Mouse (Mus musculus): ENCODE results near the gene Arhgap30. TPM values are rescaled to one million over a fixed set of nuclear protein-coding genes. Genes with fewer than 3 reads are reported as not detected.

The Arhgap30 gene
- polyA plus RNA-seq, 1 experiment from 2014 or later: 0.83 TPM

DNA sequence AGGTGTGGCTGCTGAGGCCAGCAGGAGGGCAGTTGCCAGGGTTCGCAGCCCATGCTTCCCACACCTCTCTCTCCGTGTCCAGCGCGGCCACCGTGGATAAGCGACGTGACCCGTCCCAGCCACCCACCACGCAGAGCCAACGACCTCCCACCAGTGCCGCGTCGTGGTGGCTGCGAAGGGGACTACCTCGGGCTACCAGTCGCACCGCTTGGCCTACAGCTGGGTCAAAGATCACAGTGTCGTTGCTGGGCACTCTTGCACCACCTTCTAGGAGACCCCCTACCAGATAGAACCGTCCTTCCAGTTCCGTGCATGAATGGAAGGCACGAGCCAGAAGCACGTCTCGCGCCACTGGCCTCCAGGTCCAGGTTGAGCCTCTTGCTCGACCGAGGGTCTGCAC, 28.5 kb upstream of the Arhgap30 start:
- Histone ChIP-seq H3K27ac (peak overlapping the region; percentile 66), H3K27me3 (no peaks in the 10 kb centered on the region), H3K4me1 (peaks cover 12% of the 10 kb centered on the region; the same call in 1 of the 2 replicates), H3K9ac (peak overlapping the region; percentile 65), H3K36me3 (peaks cover 8% of the 10 kb centered on the region), H3K4me3 (peak overlapping the region; percentile 45), H3K9me3 (replicated peaks) (peaks cover 3% of the 10 kb centered on the region), H3K4me2 (replicated peaks) (peak overlapping the region; percentile 84)
- WGBS: 3% methylated on average over 26 of the region's 26 CpGs
- ATAC-seq (ENCODE audit: low FRiP score): no peak; the same call in 1 of the 2 replicates

DNA sequence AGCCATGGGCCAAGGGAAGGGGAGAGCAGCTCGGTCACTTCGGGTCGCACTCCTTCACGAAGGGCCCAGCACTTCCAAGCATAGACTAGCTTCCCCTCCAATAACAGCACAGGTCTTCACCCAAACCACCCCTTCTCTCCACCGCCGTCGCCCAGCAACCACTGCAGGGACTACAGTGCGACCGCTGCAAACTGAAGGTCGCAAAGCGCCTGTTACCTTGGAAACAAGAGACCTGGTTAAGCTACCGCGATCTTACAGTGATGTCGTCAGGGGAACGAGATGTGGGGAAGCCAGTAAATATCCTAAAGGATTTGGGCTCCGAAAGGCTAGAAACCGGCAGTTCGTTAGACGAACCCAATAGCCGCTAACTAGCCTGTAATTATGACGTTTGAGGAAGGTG, 28.1 kb upstream of the Arhgap30 start, which contains the start of gene Klhdc9:
Gene Klhdc9, minus strand, starts transcription at position 143 of the 400 bp plus-strand sequence.
- Histone ChIP-seq H3K9ac (peak within 1 kb of the TSS; percentile 65), H3K4me3 (peak within 1 kb of the TSS; percentile 45), H3K27me3 (no peaks in the 10 kb centered on the region), H3K9me3 (replicated peaks) (peaks cover 3% of the 10 kb centered on the region), H3K27ac (peak within 1 kb of the TSS; percentile 66), H3K36me3 (peaks cover 8% of the 10 kb centered on the region), H3K4me1 (peaks cover 12% of the 10 kb centered on the region; the same call in 1 of the 2 replicates), H3K4me2 (replicated peaks) (peak within 1 kb of the TSS; percentile 84)
- under 1% methylated on average over 21 of the region's 21 CpGs for WGBS
- peak; percentile 95 for ATAC-seq (ENCODE audit: low FRiP score)

DNA sequence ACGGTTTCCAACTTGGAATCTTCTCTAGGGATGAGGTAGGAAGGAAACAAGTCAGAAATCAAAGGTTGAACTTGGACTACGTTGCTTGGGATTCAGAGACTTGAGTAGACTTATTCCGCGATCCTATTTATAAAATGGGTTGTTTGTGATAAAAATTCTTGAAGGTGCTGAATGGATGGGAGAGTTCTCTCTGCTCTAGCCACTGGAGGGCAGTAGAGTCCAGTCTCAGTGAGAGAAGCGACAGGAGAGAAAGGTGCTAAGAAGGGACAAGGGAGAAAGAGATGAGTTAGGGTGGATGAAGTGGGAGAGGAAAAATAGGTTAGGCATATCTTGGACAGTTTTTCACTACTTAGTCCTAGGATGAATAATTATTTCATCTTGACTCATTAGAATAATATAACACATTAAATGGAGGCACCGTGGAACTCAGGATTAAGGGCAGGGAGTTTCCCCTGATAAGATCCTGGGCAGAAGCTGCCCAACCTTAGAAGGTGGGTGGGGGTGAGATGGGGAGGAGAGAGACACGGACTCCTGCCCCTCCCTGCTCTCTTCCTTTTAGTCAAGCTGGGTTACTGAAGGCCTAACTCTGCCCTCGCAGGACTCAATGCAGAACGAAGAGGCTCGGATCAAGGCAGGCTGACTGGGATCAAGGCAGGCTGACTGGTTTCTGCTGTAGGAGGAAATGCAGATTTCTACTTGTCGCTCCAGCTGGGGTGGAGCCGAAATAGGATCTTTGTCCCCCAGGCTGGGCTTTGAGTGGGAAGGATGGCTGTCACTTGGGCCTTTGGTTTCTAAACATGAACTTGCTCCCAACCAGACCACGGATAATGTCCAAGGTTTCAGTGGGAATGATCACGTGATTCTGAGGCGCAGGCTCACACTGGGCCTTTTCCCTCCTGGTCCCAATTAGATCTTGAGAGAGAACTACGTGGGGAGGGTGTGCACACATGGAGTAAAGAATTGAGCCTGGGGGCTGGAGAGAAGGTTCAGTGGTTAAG, 27.3 kb upstream of the Arhgap30 start:
- no peaks in the 10 kb centered on the region for H3K27me3 ChIP-seq
- 37% methylated on average over 16 of the region's 16 CpGs for WGBS
- H3K27ac ChIP-seq: peak overlapping the region; percentile 66
- H3K9me3 ChIP-seq (replicated peaks): peaks cover 3% of the 10 kb centered on the region
- H3K36me3 ChIP-seq: peaks cover 8% of the 10 kb centered on the region
- peak overlapping the region; percentile 84 for H3K4me2 ChIP-seq (replicated peaks)
- H3K9ac ChIP-seq: peak overlapping the region; percentile 65
- peaks cover 12% of the 10 kb centered on the region; the same call in 1 of the 2 replicates for H3K4me1 ChIP-seq
- peak overlapping the region; percentile 45 for H3K4me3 ChIP-seq
- peak; percentile 81 for ATAC-seq (ENCODE audit: low FRiP score)

DNA sequence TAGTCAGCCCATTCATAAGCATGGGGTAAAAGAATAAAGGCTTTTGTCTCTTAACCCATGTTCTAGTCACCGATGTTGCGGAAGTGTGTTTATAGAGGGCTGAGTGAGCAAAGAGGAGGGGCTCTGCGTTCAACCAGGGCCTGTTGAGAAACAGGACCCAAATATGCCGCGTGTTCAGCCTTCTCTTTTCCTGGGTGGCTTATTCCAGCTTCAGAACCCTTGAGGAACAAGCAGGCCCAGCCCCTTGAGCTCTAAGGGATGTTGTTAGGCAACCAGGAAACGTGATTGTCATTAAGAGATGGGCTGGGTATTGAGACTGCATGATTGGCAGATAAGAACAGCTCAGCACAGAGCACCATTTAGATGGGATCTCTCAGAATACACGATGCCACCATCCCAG, 22.8 kb upstream of the Arhgap30 start:
- Histone ChIP-seq H3K4me2 (replicated peaks) (no peak overlapping the region), H3K27me3 (peaks cover 6% of the 10 kb centered on the region), H3K4me1 (peaks cover 8% of the 10 kb centered on the region), H3K9ac (no peak overlapping the region), H3K9me3 (replicated peaks) (no peaks in the 10 kb centered on the region), H3K4me3 (no peak overlapping the region), H3K27ac (no peak overlapping the region), H3K36me3 (no peaks in the 10 kb centered on the region)
- WGBS: 67% methylated on average over 7 of the region's 7 CpGs
- ATAC-seq (ENCODE audit: low FRiP score): no peak

DNA sequence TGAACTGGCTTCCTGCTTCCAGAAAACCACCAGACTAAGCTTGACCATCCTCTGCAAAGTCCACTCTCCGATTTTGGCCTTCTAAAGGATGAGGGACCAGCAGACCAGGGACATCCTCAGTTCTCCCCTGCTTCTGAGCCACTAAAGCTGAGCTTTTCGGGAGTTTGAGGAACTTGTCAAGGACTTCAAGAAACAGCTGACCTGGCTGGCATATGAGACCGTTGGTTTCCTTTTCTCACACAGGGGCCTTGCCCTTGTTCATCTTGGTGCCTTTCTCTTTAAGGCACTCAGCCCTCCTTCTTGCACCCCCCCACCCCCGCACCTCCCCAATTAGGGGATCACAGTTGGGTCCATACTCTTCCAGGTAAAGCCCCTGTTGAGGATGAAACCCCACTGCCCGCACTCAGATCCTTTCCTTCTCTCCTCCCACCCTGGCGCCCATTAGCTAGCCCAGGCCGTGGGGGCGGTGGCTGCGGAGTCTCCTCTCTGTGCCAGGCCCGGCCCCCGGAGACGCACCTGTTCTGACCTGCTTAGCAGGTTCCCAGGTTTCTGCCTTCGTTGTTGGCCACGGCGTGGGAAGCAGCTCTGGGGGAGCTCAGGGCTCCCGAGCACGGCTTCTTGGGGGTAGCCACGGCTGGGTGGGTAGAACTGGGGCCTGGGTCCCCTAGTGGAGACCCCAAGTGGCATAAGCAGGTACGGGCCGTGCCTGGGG, 18.8 kb upstream of the Arhgap30 start, which contains the start of gene Nectin4:
Gene Nectin4, plus strand, starts transcription at position 255 of the 712 bp plus-strand sequence.
- H3K4me3 ChIP-seq: no peak within 1 kb of the TSS
- H3K4me2 ChIP-seq (replicated peaks): no peak within 1 kb of the TSS
- peaks cover 12% of the 10 kb centered on the region for H3K27me3 ChIP-seq
- no peaks in the 10 kb centered on the region for H3K36me3 ChIP-seq
- H3K4me1 ChIP-seq: peaks cover 5% of the 10 kb centered on the region; the same call in 1 of the 2 replicates
- H3K9me3 ChIP-seq (replicated peaks): no peaks in the 10 kb centered on the region
- no peak; the same call in 1 of the 2 replicates for ATAC-seq (ENCODE audit: low FRiP score)
- H3K27ac ChIP-seq: no peak within 1 kb of the TSS
- H3K9ac ChIP-seq: no peak within 1 kb of the TSS
- WGBS: 46% methylated on average over 20 of the region's 20 CpGs

DNA sequence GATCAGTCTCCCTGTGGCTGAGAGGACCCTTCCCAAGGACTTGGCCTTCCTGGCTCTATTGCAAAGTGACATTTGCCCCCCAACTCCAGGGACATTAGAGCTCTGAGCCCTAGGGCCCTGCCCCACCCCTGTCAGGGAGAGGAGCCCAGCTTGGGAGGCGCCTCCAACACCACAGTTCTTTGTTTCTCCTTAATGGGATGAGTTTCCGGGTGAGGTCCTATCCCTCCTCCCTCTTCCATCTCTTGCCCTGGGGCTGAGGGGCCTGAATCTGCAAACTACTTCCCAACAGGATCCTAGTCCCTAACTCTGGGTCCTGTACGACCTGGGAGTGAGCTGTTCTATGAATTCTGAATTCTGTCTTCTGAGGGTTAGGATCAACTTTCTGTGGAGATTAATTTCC, 15.9 kb upstream of the Arhgap30 start:
- Histone ChIP-seq H3K27ac (no peak overlapping the region), H3K4me1 (0 out of 2 replicates have a peak, but pooled peaks cover 3% of the 10 kb centered on the region), H3K36me3 (no peaks in the 10 kb centered on the region), H3K9ac (no peak overlapping the region), H3K9me3 (replicated peaks) (no peaks in the 10 kb centered on the region), H3K27me3 (peaks cover 12% of the 10 kb centered on the region), H3K4me2 (replicated peaks) (no peak overlapping the region), H3K4me3 (no peak overlapping the region)
- 38% methylated on average over 3 of the region's 3 CpGs for WGBS
- ATAC-seq (ENCODE audit: low FRiP score): no peak

DNA sequence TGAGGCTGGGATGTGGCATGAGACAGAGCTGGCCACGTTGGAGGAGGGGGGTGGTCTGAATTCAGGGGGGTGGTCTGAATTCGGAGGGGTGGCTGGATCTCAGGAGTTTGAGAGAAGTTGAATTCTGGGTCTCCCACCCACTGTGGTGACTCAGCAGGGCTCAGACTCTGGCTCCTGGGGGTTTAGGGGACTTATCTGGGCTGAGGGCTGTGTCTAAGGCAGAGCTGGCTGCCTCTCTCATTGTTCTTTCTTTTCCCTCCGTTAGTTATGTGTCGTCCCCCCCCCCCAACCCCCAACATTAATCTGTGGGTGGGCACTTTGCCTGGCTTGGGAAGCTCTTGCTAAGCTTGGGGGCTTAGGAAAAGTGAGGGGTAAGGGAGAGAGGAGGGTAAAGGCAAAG, 14.8 kb upstream of the Arhgap30 start:
- no peaks in the 10 kb centered on the region for H3K36me3 ChIP-seq
- WGBS: 0% methylated on average over 4 of the region's 4 CpGs
- no peak overlapping the region for H3K4me3 ChIP-seq
- peaks cover 12% of the 10 kb centered on the region for H3K27me3 ChIP-seq
- no peak overlapping the region for H3K4me2 ChIP-seq (replicated peaks)
- no peak for ATAC-seq (ENCODE audit: low FRiP score)
- no peak overlapping the region for H3K27ac ChIP-seq
- H3K9ac ChIP-seq: no peak overlapping the region
- no peaks in the 10 kb centered on the region for H3K9me3 ChIP-seq (replicated peaks)
- H3K4me1 ChIP-seq: 0 out of 2 replicates have a peak, but pooled peaks cover 3% of the 10 kb centered on the region

DNA sequence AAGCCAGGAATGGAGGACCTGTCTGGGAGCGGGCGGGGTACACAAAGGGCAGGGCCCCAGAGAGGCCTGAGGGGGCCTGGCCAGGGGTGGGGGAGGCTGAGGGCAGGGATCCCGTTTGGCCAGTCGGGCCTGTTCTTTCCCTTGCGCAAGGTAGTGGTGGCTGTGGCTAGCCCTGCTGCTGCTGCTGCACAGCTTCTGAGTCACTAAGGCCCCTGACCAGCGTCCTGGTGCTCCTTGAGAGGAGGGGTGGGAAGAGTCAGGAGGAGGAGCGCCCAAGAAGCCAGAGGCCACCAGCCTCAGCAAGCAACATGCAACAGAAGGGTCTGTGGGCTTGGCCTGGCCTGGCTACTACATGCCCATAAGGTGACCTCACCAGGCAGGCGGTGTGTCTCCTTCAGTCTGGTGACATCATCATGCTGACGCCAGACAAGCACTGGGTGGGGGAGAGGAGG, 13.1 kb upstream of the Arhgap30 start:
- Histone ChIP-seq H3K27ac (no peak overlapping the region), H3K9me3 (replicated peaks) (no peaks in the 10 kb centered on the region), H3K4me3 (no peak overlapping the region), H3K36me3 (no peaks in the 10 kb centered on the region), H3K9ac (0 out of 2 replicates have a peak overlapping the region, but pooled peaks have one; percentile 3), H3K4me2 (replicated peaks) (no peak overlapping the region), H3K4me1 (peaks cover 5% of the 10 kb centered on the region; the same call in 1 of the 2 replicates), H3K27me3 (peaks cover 18% of the 10 kb centered on the region)
- 56% methylated on average over 9 of the region's 9 CpGs for WGBS
- ATAC-seq (ENCODE audit: low FRiP score): no peak

DNA sequence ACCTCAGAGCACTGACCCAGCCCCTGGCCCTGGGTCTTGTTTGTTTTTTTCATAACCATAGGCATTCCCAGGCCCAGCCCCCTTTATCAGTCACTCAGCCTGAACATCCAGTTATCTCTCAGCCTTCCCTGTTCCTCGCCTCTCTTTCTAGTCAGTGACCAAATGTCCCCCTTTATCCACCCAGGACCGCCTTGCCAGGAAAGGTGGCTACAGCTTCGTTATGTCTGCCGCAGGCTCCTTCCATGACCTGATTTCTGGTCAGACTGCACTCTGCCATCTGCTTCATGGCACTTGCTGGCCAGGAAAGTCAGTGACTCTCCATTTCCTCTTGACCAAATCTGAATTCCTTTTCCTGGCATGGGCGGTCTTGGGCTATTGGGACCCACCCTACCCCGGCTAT, 10.5 kb upstream of the Arhgap30 start:
- H3K4me1 ChIP-seq: peaks cover 5% of the 10 kb centered on the region; the same call in 1 of the 2 replicates
- no peak overlapping the region for H3K4me3 ChIP-seq
- 95% methylated on average over 6 of the region's 6 CpGs for WGBS
- H3K4me2 ChIP-seq (replicated peaks): no peak overlapping the region
- no peak for ATAC-seq (ENCODE audit: low FRiP score)
- no peak overlapping the region for H3K27ac ChIP-seq
- no peaks in the 10 kb centered on the region for H3K9me3 ChIP-seq (replicated peaks)
- no peak overlapping the region for H3K9ac ChIP-seq
- H3K27me3 ChIP-seq: peaks cover 23% of the 10 kb centered on the region
- H3K36me3 ChIP-seq: no peaks in the 10 kb centered on the region

DNA sequence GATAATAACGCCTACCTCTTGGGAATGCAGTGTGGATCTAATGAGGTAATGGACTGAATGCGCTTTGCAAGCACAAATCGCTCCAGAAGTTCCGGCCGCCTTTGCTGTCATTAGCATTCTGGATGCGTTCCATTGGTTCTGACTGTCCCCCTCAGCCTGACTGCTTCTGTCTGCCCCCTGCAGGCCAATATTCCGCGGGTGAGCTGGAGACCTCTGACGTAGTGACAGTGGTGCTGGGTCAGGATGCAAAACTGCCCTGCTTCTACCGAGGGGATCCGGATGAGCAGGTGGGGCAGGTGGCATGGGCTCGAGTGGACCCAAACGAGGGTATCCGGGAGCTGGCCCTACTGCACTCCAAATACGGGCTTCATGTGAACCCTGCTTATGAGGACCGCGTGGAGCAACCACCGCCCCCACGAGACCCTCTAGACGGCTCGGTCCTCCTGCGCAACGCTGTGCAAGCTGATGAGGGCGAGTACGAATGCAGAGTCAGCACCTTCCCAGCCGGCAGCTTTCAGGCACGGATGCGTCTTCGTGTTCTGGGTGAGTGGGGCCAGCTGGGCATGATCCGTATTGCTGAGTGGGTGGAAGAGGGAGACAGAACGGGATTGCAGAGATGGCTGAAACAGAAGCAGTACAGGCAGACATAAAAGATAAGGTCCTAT, 8.7 kb upstream of the Arhgap30 start:
- no peak overlapping the region for H3K27ac ChIP-seq
- WGBS: 3% methylated on average over 31 of the region's 31 CpGs
- H3K27me3 ChIP-seq: peaks cover 26% of the 10 kb centered on the region
- H3K4me2 ChIP-seq (replicated peaks): peak overlapping the region; percentile 52
- H3K4me1 ChIP-seq: peaks cover 2% of the 10 kb centered on the region; the same call in 1 of the 2 replicates
- H3K4me3 ChIP-seq: peak overlapping the region; percentile 27
- no peaks in the 10 kb centered on the region for H3K9me3 ChIP-seq (replicated peaks)
- H3K9ac ChIP-seq: no peak overlapping the region
- no peaks in the 10 kb centered on the region for H3K36me3 ChIP-seq
- peak; percentile 82 for ATAC-seq (ENCODE audit: low FRiP score)

DNA sequence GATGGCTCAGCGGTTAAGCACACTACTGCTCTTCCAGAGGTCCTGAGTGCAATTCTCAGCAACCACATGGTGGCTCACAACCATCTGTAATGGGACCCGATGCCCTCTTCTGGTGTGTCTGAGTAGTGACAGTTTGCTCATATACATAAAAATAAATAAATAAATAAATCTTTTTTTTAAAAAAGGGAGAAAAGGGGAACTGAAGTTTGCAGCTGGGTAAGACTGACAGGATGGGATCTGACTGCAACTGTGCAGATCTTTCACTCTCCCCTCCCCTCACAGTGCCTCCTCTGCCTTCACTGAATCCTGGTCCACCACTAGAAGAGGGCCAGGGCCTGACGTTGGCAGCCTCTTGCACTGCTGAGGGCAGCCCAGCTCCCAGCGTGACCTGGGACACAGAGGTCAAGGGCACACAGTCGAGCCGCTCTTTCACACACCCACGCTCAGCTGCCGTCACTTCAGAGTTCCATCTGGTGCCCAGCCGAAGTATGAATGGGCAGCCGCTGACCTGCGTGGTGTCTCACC, 6.6 kb upstream of the Arhgap30 start:
- no peak for ATAC-seq (ENCODE audit: low FRiP score)
- WGBS: 79% methylated on average over 11 of the region's 11 CpGs

More for the DNA sequence above, 6.6 kb upstream of the Arhgap30 start:
- peaks cover 26% of the 10 kb centered on the region for H3K27me3 ChIP-seq
- peaks cover 2% of the 10 kb centered on the region; the same call in 1 of the 2 replicates for H3K4me1 ChIP-seq
- no peak overlapping the region for H3K27ac ChIP-seq
- no peaks in the 10 kb centered on the region for H3K9me3 ChIP-seq (replicated peaks)
- H3K36me3 ChIP-seq: no peaks in the 10 kb centered on the region
- H3K4me2 ChIP-seq (replicated peaks): no peak overlapping the region
- no peak overlapping the region for H3K9ac ChIP-seq
- H3K4me3 ChIP-seq: no peak overlapping the region
